Mouse (Mus musculus) stomach, postnatal 0 days (tissue): ENCODE measurements at regions not wholly inside any gene's neighbourhood (a gene's known extent, or its start where the extent isn't known, plus 50 kb on each side); places are given as distances from the start of the nearest gene placed in this dataset.
A peak's percentile ranks its signal among the peaks of the same experiment; 100 is the strongest.

ENCODE experiments used
- ATAC-seq: fragments of 200-750 bp; cut with Nextera tagmentation; 2 replicates; pipeline ENCODE4 v1.8.0; 2017; ENCODE audit not compliant: low FRiP score, low TSS enrichment
- DNase-seq: peaks from one replicate; pipeline ENCODE4 v3.0.0-alpha.2; 2016; ENCODE audit warnings: low spot score
- H3K27ac ChIP-seq: fragments of 300-500 bp; sonication (generic); replicated peaks from 2 replicates; pipeline ENCODE4 v1.5.1; 2014; ENCODE audit warnings: mild to moderate bottlenecking, control low read depth
- H3K27me3 ChIP-seq: fragments of 300-500 bp; sonication (generic); 2 replicates; pipeline ENCODE4 v1.6.1; 2014; ENCODE audit warnings: low read length; ENCODE audit not compliant: control insufficient read depth, insufficient read depth
- H3K36me3 ChIP-seq: fragments of 300-500 bp; sonication (generic); 2 replicates; pipeline ENCODE4 v1.6.1; 2014; ENCODE audit warnings: low read length, mixed read lengths; ENCODE audit not compliant: control insufficient read depth, insufficient read depth
- H3K4me1 ChIP-seq: fragments of 300-500 bp; sonication (generic); replicated peaks from 2 replicates; pipeline ENCODE4 v1.6.1; 2014; ENCODE audit warnings: antibody characterized with exemption; ENCODE audit not compliant: control insufficient read depth, insufficient read depth
- H3K4me2 ChIP-seq: fragments of 300-500 bp; sonication (generic); replicated peaks from 2 replicates; pipeline ENCODE4 v1.6.1; 2014; ENCODE audit warnings: low read depth, mild to moderate bottlenecking, control low read depth, moderate library complexity
- H3K4me3 ChIP-seq: fragments of 300-500 bp; sonication (generic); 2 replicates; pipeline ENCODE4 v1.5.1; 2014; ENCODE audit warnings: low read depth, low read length, control low read depth
- H3K9ac ChIP-seq: fragments of 300-500 bp; sonication (generic); 2 replicates; pipeline ENCODE4 v1.6.1; 2014; ENCODE audit warnings: mild to moderate bottlenecking, low read length, control low read depth, mixed read lengths
- H3K9me3 ChIP-seq: fragments of 300-500 bp; sonication (generic); 2 replicates; pipeline ENCODE4 v1.6.1; 2016; ENCODE audit warnings: low read length; ENCODE audit not compliant: control insufficient read depth
- CTCF ChIP-seq: IDR thresholded peaks from 2 replicates; pipeline ENCODE4 v1.5.1; 2016; ENCODE audit warnings: antibody characterized with exemption, low read depth, mild to moderate bottlenecking, moderate library complexity
- EP300 ChIP-seq: optimal IDR thresholded peaks from 2 replicates; pipeline ENCODE3; 2016; ENCODE audit warnings: antibody characterized with exemption
- WGBS: fragments of 180-500 bp; shearing (Covaris S2); extraction: QIAGEN DNeasy Blood & Tissue Kit; methylation state at CpG from one replicate; pipeline ENCODE4 v1.1.7; 2014; 5-methylcytosine and 5-hydroxymethylcytosine counted together

DNA sequence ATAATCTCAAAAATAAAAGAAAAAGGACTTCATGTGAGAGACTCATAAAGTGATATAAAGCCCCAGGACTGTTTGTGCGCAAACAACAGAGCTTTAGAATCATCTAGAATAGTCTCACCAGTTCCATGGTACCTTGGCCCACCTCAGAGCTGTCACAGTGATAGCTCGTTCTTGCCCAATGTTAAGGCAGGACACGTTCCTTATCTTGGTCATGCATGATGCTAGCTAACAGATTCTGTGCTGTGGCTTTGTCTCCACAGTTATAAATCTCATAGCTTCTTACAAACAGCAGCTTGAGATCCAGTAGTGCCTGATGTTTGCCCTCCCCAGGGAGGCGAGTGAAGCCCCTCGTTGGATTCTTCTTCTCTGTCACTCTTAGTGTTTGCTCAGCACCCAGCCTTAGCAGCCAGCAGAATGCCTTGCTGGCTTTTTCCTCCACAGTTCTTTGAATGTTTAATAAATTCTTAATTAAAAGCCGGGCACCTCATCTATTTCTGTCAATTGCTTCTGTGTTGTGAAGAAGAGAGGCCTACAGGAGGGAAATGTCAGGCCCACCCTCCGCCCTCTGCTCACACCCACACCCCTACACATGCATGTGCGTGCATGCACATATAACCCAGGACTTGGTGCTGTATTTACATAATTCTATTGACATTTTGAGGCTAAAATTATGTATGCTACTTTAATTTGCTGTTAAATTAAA, 515.6 kb upstream of the Fam160b2 start:
- TF ChIP-seq CTCF: no peak
- TF ChIP-seq EP300: no peak
- Histone ChIP-seq H3K27ac (no peak overlapping the region), H3K4me1 (no peaks in the 10 kb centered on the region), H3K9me3 (no peaks in the 10 kb centered on the region), H3K36me3 (no peaks in the 10 kb centered on the region), H3K9ac (no peak overlapping the region), H3K4me2 (no peak overlapping the region), H3K27me3 (no peaks in the 10 kb centered on the region), H3K4me3 (no peak overlapping the region)
- ATAC-seq (no peak), DNase-seq (no peak)
- 71% methylated on average over 8 of the region's 8 CpGs for WGBS

DNA sequence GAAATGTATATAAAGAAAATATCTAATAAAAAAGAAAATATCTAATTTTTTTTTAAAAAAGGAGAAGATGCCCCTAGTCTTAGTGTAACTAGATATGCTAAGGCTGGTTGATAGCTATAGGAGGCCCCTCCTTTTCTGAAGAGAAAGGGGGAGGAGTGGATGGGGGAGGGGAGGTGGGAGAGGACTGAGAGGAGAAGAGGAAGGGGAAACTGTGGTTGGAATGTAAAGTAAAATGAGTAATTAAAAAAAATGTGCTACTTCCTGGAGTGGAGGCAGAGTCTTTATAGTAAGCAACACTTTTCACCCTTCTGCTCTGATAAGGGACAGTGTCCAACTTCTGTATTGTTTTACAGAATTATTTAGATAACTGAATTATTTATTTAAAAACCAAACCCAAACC, 513.6 kb upstream of the Fam160b2 start:
- no peak overlapping the region for H3K9ac ChIP-seq
- H3K9me3 ChIP-seq: no peaks in the 10 kb centered on the region
- no peak overlapping the region for H3K4me2 ChIP-seq
- no peaks in the 10 kb centered on the region for H3K27me3 ChIP-seq
- ATAC-seq (no peak), DNase-seq (no peak)
- no peak for TF ChIP-seq CTCF
- no peak for TF ChIP-seq EP300
- H3K27ac ChIP-seq: no peak overlapping the region
- H3K4me3 ChIP-seq: no peak overlapping the region
- no peaks in the 10 kb centered on the region for H3K36me3 ChIP-seq
- no peaks in the 10 kb centered on the region for H3K4me1 ChIP-seq

GRCm38 (mm10) chr14:71104617-71105016, 505.0 kb upstream of the Fam160b2 start:
- no peak overlapping the region for H3K27ac ChIP-seq
- no peaks in the 10 kb centered on the region for H3K27me3 ChIP-seq
- H3K4me3 ChIP-seq: no peak overlapping the region
- no peaks in the 10 kb centered on the region for H3K4me1 ChIP-seq
- no peak for ATAC-seq
- no peak for TF ChIP-seq EP300
- no peak for TF ChIP-seq CTCF
- no peak overlapping the region for H3K9ac ChIP-seq
- H3K36me3 ChIP-seq: no peaks in the 10 kb centered on the region
- DNase-seq: no peak
- H3K4me2 ChIP-seq: no peak overlapping the region
- H3K9me3 ChIP-seq: no peaks in the 10 kb centered on the region

DNA sequence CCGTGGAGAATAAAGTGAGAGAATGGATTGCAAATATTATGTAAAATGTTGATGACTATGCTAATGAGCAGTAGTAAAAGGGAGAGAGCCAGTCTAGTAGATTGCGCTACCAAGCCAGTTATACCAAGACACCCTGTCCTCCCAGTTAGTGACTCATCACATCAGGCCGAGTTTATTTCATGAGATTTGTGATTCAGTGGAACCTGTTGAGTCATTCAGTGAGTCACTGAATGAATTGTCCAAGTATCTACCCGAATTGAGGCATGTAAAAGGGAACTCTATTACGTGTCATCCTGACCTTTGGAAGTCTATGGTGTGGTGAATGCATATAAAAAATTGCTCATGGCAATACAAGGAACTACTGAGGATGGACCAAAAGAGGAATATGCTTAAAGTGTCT, 504.3 kb upstream of the Fam160b2 start:
- no peak overlapping the region for H3K4me2 ChIP-seq
- H3K27ac ChIP-seq: no peak overlapping the region
- 60% methylated on average over 5 of the region's 5 CpGs for WGBS
- H3K9me3 ChIP-seq: no peaks in the 10 kb centered on the region
- TF ChIP-seq CTCF: no peak
- peak; percentile 84 for TF ChIP-seq EP300
- H3K4me1 ChIP-seq: no peaks in the 10 kb centered on the region
- no peak for ATAC-seq
- H3K27me3 ChIP-seq: no peaks in the 10 kb centered on the region
- no peaks in the 10 kb centered on the region for H3K36me3 ChIP-seq
- H3K4me3 ChIP-seq: no peak overlapping the region
- H3K9ac ChIP-seq: no peak overlapping the region
- no peak for DNase-seq

DNA sequence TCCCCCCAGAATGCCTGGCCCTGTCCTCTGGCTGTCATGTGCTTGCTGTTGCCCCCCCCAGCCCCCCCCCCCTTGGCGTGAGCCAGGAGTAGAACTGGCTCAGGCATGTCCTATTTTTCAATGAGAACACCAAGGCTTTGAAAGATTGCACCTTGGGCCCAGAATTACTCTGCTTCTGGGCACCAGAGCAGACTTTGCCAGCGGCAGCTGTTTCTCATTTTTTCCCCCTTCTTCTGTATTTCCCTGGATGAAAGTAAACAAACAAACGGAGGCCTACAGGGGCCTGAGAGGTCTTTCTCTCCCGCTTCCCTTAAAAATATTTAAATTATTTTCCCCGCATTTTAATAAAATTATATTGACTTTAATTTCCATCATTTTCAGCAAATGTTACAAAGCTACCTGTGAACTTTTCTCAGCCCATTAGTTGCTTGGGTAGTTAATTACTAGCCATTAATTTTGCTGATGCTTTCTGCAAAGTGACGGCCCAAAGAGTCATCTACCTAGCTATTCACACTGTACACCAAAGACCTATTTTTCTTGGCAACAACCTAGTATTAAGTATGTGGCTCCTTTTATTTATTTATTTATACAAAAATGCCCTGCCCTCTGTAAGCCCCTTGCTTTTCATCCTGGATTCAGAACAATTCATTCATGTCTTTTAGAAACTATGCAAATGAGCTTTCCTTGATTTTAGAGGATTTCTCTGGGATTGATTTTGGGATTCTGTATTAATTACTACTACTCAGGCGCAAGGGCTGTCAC, 496.2 kb upstream of the Fam160b2 start:
- no peak for DNase-seq
- Histone ChIP-seq H3K9me3 (no peaks in the 10 kb centered on the region), H3K27me3 (no peaks in the 10 kb centered on the region), H3K4me2 (no peak overlapping the region), H3K4me1 (no peaks in the 10 kb centered on the region), H3K27ac (no peak overlapping the region), H3K4me3 (no peak overlapping the region), H3K36me3 (no peaks in the 10 kb centered on the region), H3K9ac (no peak overlapping the region)
- WGBS: 69% methylated on average over 7 of the region's 7 CpGs
- TF ChIP-seq CTCF: no peak
- no peak for TF ChIP-seq EP300
- no peak for ATAC-seq

GRCm38 (mm10) chr14:71092626-71093326, 493.1 kb upstream of the Fam160b2 start:
- Histone ChIP-seq H3K4me3 (no peak overlapping the region), H3K9me3 (no peaks in the 10 kb centered on the region), H3K4me1 (no peaks in the 10 kb centered on the region), H3K27ac (no peak overlapping the region), H3K9ac (no peak overlapping the region), H3K36me3 (no peaks in the 10 kb centered on the region), H3K4me2 (no peak overlapping the region), H3K27me3 (no peaks in the 10 kb centered on the region)
- TF ChIP-seq CTCF (no peak), EP300 (no peak)
- ATAC-seq: no peak
- DNase-seq: no peak
- 50% methylated on average over 8 of the region's 8 CpGs for WGBS
